Mouse (Mus musculus): ENCODE measurements around the gene Dnm3. TPM values are rescaled to one million over a fixed set of nuclear protein-coding genes. Genes with fewer than 3 reads are reported as not detected.
A peak's percentile ranks its signal among the peaks of the same experiment; 100 is the strongest.

The Dnm3 gene
- total RNA-seq, 2 experiments from 2014 or later = 7.5 to 10.3 TPM

DNA sequence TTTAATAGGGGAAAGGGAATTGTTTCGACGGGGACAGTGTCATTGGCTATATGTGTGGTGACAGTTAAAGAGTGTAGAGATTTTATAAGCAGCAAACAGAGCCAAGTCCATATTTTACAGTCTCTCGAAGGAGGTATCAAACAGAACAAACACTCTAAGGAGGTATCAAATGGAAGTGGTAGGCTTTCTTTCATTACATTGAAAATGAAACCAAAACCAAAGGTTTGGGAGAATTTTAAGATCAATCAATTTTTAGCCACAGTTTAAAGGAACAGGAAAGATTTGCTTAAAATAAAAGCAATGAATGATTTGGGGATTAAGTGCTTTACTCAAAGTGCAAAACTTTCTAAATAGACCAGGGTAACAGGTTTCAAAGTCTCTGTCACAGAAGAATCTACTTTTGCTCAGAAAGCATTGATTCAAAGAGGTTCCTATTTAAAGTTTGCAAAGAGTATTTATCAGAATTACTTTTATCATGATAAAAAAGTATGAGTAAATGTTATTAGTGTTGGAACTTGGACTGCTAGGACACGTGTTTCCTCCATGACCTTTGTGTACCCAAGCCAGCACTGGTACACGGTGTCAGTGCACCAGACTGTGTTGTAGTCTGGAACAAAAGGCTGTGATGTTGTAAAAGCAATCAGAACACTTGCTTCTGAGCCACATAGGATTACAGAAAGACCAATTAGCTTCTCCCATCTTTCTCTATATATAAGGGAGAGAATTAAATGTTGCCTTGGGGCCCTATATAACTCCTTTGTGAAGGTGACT is 526.6 kb downstream of the Dnm3 start:
- DNase-seq = no peak

DNA sequence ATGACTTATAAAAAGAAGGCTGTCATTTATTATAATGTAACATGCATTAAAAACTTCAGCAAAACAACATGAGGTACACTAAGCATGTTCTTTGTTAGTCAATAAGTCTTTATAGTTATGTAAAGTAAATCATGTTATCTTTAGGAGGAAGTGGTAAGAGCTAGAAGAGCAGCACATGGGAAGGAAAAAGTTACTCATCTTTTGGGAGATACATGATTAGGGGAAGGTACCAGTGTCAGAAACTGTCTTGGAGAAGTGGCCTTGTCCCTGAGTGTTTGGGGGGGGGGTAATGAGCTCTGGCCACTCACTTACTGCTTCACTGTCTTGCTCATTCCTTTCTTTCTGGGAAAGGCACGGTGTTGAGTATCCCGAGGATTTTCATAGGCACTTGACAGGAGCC is 535.8 kb downstream of the Dnm3 start:
- DNase-seq = no peak

Small RNAs within 50 kb of the gene (microRNA-seq; reads per million reads assigned to microRNA genes)
- gene Mir199a-2 (23.5 reads per million, percentile 29 among the genes with 10 or more reads in this experiment), gene Mir214 (2,969 reads per million, percentile 85 among the genes with 10 or more reads in this experiment)

Other genes with a start within 250 kb of the Dnm3 start
- 10 to 100 TPM; 13.1 to 13.5 TPM for gene Mettl13, start 70.5 kb upstream of the Dnm3 start, total RNA-seq (2021)
- 10 to 100 TPM; 28.2 to 36.7 TPM for gene Vamp4, start 92.5 kb upstream of the Dnm3 start, total RNA-seq (2021)
- 1 to 10 TPM in 1 of 2 experiments, under 1 TPM in 1; 0.69 to 1.5 TPM for gene Myoc, start 161.1 kb upstream of the Dnm3 start, total RNA-seq (2021)
- not detected for gene Myocos, start 180.2 kb upstream of the Dnm3 start, total RNA-seq (2021)